Mouse (Mus musculus): ENCODE measurements around the gene Tent4b. TPM values are rescaled to one million over a fixed set of nuclear protein-coding genes. Genes with fewer than 3 reads are reported as not detected.

Gene Tent4b
- total RNA-seq, 2 experiments from 2014 or later, result 16.3 to 18.4 TPM

DNA sequence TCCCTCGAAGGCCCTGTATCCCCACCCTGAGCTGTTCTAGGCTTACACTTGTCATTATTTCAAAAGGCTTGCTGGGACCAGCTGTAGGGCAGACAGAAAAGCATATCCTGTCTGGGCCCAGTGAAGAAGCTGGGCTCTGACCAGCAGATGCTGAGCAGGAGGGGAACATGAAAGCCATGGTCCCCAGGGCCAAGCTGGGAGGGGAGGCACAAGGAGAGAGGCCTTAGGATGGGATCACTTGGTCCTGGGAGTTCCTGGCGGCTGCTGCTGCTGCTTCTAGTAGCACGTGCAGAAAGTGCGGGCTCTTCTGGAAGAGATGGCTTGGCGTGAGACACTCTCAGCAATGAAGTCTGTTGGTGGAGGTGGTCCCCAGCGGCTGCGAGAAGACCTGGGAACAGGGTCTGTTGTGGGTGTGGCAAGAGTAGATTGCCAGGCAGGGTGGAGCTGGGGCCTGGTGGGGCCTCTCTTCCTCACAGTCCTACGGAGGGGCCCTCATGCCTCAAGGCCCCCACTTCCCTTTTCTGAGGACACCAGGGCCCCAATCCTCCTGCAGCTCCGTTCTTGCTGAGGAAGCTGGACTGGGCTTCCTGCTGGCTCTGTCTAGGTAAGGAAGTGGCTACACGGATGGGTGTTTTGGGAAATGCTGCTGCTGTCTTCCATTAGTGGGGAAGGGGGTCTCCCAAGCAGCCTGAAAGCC is 101.0 kb downstream of the Tent4b start:
- TF ChIP-seq CTCF (IDR thresholded peaks at IDR 0.05), result no peak
- DNase-seq, result peak; percentile 57
- intact Hi-C loops (cut with DNase I), result no loop called here
- Histone ChIP-seq H3K27ac (peak overlapping the region; percentile 66), H3K4me3 (no peak overlapping the region)

DNA sequence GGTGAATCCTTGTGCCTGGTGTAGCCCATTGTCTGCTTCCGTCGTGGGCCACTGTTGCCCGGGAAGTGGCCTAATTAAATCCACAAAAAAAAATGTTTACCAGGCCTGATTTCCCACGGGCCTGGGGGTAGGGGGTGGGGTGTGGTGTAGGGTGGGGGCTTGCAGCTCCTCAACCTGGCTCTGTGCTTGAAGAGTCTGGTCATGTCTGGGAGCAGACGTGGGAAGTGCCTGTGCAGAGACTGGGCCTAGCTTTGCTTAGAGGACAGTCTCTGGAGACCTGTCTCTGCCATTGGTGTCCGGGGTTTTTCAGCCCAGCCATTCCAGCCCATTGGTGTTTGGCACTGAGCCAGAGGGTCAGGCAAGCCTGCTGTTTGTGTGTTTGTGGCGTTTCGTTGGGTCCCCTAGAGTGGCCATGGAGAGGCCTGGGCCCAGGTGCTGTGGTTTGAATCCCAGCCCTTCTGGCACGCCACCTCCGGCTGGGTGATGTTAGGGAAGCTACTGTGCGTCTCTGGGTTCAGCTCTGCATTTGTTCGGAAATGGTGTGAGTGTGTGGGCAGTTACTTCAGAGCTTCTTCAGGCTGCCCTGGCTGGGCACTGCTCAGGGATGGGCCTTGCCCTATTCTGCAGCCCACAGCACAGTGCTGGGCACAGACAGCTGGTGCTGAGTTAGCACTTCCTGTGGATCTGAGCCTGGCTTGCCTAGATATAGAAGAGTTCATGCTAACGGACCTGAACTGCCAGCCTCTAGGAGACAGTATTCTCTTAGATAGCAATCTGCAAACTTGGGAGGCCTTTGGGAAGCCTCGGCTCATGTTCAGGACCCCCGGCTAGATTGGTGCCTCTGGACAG is 102.8 kb downstream of the Tent4b start:
- H3K4me3 ChIP-seq, result no peak overlapping the region
- DNase-seq, result no peak
- peak overlapping the region; percentile 32; the same call in 1 of the 2 replicates for H3K27ac ChIP-seq
- intact Hi-C loops (cut with DNase I), result no loop called here
- TF ChIP-seq CTCF (IDR thresholded peaks at IDR 0.05), result no peak

DNA sequence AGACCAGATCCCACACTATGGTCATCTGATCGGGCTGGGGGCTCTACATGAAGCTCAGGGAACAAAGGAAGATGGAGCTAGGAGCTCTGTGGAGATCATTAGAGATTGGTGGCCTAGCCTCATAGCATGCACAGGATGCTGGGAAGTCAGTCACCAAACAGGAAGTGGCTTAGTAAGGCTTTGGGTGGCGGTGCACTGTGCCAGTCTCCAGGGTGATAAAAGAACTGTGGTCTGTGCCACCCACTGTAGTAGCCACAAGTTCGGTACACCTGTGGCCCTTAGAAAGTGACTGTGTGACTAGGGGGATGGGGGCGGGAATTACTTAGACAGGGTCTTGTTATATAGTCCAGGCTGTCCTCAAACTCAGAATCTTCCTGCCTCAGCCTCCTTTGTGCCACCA is 106.8 kb downstream of the Tent4b start:
- no peak for TF ChIP-seq CTCF (IDR thresholded peaks at IDR 0.05)
- Histone ChIP-seq H3K4me3 (no peak overlapping the region), H3K27ac (no peak overlapping the region)
- intact Hi-C loops (cut with DNase I), result no loop called here
- peak; percentile 5 for DNase-seq

DNA sequence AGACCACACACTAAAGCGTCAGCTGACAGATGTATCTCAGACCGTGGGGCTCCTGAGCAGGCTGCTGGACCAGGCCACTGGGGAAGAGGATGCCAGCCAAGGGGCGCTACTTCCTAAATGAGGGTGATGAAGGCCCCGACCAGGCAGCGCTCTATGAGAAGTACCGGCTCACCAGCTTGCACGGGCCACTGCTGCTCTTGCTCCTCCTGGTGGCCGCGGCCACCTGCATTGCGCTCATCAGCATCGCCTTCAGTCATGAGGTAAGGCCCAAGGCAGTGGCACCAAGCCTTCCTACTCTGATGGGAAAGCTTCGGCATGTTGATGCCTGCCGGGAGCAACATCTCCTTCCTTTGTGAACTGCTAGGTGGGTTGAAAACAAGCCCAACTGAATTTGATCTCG is 107.5 kb downstream of the Tent4b start:
- Histone ChIP-seq H3K4me3 (no peak overlapping the region), H3K27ac (no peak overlapping the region)
- intact Hi-C loops (cut with DNase I), result no loop called here
- peak; percentile 40 for DNase-seq
- peak; percentile 45 for TF ChIP-seq CTCF (IDR thresholded peaks at IDR 0.05)

DNA sequence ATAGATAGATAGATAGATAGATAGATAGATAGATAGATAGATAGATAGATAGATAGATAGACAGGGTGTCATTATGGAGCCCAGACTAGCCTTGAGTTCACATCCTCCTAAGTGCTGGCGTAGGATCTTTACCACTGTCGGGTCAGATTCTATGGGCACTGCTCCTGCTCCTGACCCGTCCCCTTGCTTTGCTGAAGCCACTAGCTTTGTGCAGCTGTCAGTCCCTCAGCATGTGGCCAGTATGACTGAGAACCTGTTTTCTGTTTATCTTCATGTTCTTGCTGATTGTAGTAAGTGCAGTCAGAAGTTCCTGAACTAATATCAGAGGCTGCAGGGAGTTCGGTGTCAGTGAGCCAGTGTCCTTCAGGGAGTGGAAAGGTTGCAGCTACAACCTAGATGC is 108.7 kb downstream of the Tent4b start:
- intact Hi-C loops (cut with DNase I), result no loop called here

More for the DNA sequence above, 108.7 kb downstream of the Tent4b start:
- DNase-seq, result no peak
- Histone ChIP-seq H3K27ac (no peak overlapping the region), H3K4me3 (no peak overlapping the region)
- TF ChIP-seq CTCF (IDR thresholded peaks at IDR 0.05), result no peak

Other genes starting within 250 kb of the Tent4b start
- gene Zfp423, start 239.6 kb upstream of the Tent4b start, total RNA-seq (2021), result 10 to 100 TPM; 13.0 to 15.6 TPM
- 10 to 100 TPM; 36.8 to 43.0 TPM for gene Cnep1r1, start 80.4 kb upstream of the Tent4b start, total RNA-seq (2021)
- gene Heatr3, start 61.4 kb upstream of the Tent4b start, total RNA-seq (2021), result 10 to 100 TPM; 32.6 to 32.7 TPM
- 1 to 10 TPM; 3.4 to 6.6 TPM for gene Adcy7, start 73.2 kb downstream of the Tent4b start, total RNA-seq (2021)
- gene Brd7, start 163.0 kb downstream of the Tent4b start, total RNA-seq (2021), result 10 to 100 TPM; 74.5 to 85.4 TPM